Mouse (Mus musculus) c-Kit-positive CD71-positive TER-119-positive erythroid progenitor cells, embryonic 14.5 days (primary cell): Measurements from ENCODE around the gene Tmem186.
A peak's percentile ranks its signal among the peaks of the same experiment; 100 is the strongest.

Experiments
- DNase-seq: peaks from one replicate; pipeline ENCODE4 v3.0.0-alpha.2; 2013; ENCODE audit warnings: low spot score

The Tmem186 gene

DNA sequence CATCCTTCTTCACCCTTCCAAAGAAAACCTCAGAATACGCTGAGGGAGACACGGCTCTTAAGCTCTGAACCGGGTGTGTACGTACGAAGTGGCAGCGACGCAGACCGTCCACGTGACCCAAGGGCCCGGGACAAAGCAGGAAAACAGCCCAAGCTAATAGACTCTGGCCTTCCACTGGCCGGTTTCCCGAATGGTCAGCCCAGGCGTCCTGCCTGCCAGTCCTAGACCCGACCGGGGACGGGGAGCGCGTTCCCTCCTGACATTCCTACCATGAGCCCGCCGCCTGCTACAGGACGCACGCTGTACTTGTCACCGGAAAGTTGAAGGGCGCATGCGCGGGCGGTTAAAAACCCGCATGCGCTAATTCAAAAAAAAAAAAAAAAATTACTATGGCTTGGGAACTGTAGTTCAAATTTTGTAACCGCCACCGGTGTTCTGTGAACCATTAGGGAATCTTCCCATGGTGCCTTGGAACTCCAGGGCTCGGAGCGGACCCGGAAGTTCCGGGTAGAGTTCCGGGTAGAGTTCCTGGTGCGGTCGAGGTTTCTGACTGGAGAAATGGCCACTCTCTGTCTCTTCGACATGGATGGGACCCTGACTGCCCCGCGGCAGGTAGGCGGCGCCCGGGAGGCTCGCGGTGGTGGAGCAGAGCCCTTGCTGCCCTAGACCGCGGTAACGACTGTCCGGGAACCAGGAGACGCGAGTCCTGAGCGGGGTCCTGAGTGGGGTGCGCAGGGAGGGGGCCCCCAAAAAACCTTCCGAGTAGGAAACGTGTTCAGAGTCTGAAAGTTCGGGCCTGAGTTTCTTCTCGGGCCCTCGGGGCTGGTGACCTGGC, at the start of gene Tmem186, which contains the start of gene Pmm2:
Gene Tmem186 (minus strand): TSS at position 496 of the 835 bp plus-strand sequence.
Gene Pmm2 (plus strand): TSS at position 458 of the 835 bp plus-strand sequence.
- DNase-seq: peak; percentile 85

DNA sequence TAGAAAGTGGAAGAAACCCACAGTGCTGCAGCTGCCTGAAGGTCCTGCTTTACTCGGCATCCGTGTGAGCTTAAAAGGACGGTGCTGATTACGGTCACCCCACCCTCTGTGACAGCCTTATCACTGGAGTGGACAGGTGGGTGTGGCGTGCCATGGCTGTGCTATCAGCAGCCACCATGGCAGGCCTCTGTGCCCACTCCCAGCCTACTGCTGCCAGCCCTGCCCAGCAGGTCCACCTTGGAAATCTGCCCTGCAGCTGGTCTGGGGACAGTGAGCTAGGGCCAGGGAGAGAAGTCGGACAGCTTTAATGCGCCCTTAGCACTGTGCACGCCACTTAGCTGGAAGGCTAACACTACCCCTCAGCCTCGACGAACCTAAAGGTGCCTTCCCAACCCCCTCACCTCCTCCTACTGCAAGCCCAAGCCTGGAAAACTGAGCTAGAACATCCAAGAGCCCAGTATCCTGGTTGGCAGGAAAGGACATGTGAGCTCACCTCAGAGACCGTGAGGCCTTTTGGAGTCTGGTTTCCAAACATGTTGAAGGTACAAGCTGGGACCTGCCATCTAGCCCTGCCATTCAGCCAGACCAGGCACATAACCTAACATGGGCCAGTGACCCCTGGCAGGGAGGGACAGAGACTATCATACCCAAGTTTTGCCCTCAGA, 49.5 kb upstream of the Tmem186 start:
- DNase-seq: peak; percentile 90

DNA sequence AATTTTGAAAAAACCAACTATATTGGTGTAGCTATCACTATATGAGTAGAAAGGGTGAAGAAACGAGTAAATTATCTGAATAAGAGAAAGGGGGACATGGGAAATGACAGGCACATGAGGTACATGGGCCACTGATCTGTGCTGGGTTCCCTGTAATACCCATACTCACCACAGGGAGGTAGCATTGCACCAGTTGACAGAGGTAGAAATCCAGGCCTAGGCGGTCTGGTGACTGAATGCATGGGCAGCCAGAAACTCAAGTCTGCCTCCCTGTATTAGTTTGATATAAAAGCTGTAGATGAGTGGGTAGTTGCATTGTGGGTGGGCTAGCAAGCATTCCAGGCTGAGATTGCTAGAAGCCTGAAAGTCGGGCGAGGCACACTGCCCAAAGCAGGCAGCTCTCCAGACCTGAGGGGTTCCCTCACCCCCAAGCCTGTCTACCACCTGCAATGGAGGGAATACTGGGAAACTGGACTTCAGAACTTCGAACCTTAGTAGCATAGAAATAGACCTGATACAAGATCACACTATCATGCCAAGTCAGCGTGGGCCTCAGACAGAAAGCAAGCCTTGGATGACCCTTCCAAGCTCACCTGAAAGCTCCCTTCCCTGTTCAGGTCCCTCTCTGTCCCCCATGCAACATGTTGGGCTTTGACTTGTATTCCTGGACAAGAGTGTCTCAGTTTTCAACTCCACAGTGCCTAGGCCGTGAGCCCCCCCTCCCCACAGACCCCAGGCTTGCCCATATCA, 48.8 kb upstream of the Tmem186 start:
- peak; percentile 92 for DNase-seq

DNA sequence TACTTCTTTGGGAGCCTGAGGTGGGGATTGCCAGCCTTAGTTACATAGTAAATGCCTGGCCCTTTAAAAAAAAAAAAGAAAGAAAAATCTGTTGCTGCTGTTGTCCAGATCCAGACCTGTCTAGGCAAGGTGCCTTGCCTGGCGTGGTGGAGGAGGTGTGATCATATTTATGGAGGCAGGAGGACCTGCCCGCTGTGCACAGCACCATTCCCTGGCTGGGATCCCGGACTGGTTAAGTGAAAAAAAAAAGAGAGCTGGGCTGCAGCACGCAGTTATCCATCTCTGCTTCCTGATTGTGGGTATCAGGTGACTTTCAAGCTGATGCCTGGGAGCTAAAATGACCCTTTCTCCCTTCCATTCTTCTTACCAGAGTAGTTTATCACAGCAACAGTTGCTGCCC, 47.6 kb upstream of the Tmem186 start:
- no peak for DNase-seq

DNA sequence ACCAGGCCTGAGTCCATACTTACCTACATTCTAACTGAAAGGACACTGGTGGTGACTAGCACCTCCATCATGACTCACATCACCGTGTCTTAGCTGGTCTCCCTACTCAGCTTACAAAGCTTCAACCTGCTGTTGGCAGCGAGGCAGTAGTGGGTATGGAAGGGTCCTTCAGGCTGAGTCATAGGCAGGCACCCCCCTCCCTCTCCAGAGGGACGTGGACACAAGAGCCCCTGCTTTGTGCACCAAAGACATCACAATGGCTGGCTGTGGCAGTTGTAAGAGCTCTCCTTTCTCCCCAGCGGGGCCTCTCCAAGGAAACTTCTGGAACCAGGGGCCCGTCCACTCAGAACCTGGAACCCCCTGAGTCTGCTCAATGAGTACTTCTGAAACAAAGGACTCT, 43.0 kb upstream of the Tmem186 start, which contains the start of gene Gm5767:
Gene Gm5767 (plus strand): TSS at position 301 of the 400 bp plus-strand sequence.
- DNase-seq: no peak

DNA sequence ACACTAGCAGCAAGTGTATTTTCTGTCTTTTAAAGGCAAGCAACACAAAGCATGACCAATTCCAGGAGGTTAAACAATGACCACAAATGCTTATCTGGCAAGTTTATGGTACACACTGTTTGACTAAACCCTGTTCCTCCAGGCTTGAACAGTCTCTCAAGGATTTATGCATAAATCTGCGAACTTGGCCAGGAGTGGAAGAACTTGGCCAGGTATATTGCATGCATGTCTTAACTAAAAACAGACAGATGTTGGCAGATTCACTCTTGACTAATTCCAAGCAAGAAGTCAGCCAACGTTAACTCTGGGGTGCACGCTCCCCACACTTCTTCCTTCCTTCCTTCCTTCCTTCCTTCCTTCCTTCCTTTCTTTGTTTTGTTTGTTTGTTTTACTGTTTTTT, 42.3 kb upstream of the Tmem186 start:
- DNase-seq: no peak

DNA sequence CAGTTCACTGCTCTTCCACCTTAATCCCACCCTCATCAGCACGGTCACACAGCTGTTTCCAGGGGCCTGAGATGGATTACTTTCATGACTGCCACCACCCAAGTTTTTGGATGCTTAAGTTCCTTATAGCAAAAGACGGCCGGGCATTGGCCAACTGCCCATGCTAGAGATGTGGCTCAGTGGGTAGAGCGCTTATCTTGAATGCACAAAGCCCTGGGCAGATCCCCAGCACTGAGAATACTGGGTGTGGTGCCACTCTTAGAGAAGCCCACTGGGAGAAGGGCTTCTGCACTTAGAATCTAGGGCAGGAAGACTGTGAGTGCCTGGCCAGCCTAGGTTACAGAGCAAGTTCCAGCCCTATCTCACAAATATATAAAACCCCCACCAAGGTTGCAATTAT, 41.2 kb upstream of the Tmem186 start:
- DNase-seq: peak; percentile 58

DNA sequence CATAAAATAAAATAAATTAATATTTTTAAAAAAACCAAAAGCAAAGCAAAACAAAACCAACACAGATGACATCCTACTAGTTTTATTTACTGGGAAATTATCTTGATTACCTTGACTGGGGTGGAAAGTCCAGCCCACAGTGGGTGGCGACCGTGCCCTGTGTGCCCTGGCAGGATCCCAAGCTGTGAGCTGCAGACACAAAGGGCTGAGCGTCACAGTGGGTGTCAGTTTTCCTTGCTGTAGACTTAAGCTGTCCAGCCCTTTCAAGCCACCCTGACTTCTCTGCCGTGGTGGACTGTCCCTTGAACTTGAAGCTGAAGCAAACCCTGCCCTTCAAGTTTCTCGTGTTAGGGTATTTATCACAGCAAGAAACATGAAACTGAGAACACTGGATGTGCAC, 40.5 kb upstream of the Tmem186 start:
- peak; percentile 51 for DNase-seq

DNA sequence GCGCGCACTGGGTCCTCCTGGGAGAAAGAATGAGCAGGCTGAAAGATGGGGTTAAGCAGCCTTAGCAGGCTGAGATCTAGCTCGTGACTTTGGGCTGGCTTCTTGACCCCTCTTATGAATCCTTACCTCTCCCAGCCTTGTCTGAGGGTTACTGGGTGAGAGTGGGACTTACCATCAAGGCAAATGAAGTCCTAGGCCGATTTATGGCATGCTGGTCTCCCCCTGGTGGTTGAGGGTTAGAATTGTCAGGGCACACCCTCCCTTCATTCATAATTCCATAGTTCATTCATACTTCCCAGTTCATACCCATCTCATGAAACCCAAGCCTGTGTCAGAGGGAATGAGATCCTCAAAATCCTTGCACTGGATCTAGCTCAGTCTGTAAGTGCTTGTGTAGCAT, 39.3 kb upstream of the Tmem186 start:
- peak; percentile 80 for DNase-seq

DNA sequence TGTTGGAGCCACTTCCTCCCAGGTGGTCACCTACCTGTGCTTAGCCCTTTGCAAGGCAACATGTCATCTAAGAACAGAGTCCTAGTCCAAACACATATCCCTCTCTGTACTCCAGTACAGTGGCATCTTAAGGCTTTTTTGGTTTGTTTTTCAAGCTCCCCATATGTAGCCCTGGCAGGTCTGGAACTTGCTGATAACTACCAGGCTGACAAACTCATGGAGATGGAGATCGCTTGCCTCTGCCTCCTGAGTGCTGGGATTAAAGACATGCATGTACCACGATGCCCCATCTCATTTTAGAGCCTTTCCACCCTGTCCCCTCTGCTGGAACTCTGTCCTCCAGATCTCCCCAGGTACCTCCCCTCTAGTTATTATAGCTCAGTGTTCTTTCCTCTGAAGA, 38.7 kb upstream of the Tmem186 start:
- peak; percentile 80 for DNase-seq

DNA sequence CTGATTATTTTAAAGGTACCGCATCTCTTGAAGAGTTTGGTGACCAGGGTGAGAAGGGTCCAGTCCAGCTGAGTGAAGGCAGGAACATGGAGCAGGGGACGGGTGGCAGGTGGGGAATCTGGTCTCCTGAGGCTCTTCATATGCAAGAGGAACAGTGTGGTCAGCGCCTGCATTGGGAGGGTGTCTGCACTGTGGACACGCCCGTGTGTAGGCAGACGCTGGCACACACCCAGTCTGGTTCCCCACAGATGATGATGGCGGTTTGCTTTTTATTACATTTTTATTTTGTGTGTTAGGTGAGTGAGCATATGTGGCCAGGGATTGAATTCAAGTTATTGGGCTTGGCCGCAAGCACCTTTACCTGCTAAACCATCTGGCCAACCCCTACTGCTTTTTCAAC, 38.0 kb upstream of the Tmem186 start:
- peak; percentile 65 for DNase-seq

DNA sequence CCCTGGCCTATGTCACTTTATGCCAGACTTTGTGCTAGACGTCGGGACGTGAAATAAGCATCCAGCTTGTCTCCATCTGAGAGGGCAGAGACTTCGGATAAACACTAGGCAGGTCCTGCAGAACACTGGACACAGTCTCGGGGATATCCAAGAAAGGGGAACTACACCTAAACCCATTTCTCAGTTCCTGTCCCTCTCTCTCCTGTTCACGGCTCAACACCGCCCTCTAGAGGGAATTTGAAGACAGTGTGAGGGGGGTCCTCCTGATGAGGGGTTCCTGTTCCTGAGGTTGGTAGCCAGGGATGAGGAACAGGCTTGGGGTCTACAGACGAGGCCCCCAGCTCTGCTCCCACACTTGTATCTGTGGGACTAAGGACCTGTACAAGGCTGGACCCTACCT, 36.7 kb upstream of the Tmem186 start:
- peak; percentile 77 for DNase-seq

DNA sequence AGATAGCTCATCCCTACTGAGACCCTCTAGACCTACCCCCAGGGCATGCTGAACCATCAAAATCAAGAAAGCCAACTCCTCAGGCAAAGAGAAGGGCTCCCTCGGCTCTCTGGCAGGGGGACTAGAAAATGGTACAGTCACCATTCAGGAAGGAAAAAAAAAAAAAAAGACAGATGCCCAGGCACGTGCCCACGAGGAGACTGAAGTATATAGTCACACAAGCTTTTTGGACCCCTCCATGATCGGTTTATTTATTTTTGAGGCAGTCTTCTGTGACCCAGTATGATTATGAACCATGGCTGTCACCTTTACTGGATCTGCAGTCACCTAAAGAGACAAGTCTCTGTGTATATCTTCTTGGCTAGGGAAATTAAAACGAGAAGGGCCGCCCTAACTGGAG, 35.8 kb upstream of the Tmem186 start:
- no peak for DNase-seq

DNA sequence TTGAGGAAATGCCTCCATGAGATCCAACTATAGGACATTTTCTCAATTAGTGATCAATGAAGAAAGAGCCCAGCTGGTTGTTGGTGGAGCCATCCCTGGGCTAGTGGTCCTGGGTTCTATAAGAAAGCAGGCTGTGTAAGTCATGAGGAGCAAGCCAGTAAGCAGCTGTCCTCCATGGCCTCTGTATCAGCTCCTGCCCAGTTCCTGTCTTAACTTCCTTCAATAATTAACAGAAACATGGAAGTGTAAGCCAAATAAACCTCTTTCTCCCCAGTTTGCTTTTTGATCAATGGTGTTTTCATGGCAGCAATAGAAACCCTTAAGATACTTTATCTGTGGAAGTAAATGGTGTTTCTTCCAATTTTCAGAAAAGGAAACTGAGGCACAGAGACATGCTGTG, 35.3 kb upstream of the Tmem186 start:
- no peak for DNase-seq

DNA sequence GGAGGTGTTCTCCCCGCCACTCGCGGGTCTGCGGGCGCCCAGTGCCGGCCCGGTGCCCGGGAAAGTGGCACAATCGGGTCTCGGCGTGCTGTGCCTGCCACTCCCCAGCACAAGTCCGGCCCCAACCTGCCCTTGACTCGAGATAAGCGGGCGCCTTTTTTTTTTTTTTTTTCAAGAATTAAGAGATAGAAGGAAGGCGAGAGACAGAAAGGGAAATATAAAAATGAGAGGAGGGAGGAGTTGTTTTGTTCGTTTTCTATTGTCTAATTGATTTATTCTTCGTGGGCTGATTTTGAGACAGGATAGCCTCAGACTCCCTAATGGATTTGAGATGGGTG, 34.8 kb upstream of the Tmem186 start:
- no peak for DNase-seq

DNA sequence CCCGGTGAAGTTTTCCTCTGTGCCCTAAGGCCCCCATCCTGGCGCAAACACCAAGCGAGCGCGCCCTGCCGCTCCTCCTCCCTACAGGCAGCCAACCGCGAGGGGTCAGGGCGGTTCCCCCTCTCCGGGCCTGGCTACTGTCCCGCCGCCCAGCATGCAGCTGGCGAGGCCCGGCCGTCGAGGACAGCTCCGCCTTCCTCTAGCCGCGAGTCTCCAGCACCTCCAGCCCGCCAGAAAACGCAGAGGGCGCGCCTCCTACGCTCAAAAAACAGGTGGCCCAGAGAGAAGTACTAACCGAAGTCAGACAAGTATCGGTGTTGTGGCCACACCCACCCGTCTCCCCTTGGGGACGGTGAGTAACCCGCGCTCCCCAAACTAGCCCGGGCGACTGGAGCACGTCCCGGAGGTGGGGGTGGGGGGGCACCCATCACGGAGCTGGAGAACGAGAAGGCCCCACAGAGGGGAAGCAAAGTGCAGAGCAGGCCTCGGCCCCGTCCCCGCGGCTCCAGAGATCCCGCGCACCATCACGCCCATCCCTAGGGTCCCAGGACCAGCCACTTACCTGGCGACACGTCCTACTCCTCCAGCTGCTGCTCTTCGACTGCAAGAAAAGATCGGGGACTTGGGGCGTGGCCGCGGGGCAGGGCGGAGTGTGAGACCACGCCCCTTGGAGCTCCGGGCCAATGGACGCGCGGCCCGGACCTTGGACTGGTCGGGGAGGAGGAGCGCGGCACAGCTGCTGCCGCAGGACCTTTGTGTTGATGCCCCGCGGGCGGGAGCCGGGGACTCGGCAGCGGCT, 34.2 kb upstream of the Tmem186 start, which contains the start of gene Carhsp1:
Gene Carhsp1 (minus strand): TSS at position 605 of the 799 bp plus-strand sequence.
- DNase-seq: peak; percentile 95

DNA sequence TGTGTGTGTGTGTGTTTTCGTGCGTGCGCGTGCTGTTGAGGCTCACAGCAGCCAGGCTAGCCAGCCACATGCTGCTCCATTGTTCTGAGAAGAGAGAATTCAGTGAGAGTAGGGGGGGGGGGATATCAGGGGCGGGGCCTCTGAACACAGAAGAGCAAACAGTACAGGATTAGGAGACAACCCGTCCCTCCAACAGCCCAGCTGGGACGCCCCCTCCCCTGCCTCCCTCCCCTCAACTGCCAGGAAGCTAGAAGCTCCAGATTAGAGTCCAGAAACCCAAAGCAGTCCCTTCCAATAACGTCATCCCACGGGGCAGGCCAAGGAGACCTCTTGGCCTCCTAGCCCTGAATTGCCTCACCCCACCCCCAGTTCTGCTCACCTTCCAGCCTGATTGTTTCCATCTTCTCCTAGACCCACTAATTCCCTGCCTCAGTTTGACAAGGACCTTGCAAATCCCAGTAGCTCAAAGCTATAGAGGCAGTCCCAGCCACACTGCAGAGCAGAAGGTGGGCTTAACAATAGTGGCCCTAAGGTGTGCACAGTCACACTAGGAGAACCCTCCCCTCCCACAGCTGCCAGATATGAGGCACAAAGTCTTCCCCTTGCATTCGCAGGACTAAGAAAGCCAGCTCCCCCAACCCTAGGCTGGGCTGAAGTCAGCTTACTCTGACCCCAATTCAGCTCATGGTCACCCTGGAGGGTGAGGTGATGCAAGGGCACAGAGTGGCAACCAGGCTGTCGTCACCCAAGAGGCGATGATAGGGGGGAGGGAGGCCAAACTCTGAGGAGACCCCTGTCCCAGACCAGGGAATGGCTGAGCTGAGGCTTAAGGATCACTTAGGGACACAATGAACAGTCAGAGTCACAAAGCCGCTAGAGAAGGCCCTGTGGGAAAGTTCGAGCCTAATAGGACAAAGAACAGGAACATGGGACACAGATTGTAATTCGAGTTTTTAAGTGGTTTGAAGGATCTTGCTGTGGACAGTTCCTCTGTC, 32.8 kb upstream of the Tmem186 start:
- DNase-seq: no peak

DNA sequence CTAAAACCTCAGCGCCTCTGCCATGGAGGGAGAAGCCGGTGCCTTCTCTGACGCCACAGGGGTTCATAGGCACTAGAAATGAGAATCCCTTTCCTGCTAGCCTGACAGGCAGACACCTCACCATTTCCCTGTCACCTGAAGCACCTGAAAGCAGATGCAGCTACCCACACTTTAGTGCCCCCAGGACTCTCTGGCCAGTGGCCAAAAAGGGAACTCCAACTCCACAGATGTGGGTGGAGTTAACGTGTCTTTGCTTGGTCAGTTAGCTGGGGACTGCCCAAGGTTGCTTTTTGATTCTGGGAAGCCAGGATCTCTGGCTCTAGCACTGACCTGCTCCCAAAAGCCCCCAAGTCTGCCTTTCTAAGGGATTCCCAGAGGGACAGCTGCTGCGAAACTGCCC, 31.9 kb upstream of the Tmem186 start:
- no peak for DNase-seq

DNA sequence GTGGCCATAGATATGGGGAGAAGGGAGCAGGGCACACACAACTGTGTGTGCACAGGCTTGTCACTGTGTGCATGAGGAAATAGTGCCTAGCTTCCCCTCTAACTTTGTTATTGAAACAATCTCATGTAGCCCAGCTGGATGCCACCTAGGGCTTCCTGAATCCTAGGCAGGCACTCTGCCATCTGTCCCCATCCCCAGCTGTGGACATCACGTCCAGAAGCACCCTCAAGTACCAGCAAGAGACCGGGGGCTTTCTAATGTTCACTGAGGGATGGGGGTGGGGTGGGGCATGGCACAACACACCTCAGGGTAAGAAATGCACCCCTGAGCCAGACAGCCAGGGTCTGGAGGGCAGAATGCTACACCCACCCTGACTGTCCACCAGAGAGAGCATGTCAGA, 30.9 kb upstream of the Tmem186 start:
- DNase-seq: no peak

DNA sequence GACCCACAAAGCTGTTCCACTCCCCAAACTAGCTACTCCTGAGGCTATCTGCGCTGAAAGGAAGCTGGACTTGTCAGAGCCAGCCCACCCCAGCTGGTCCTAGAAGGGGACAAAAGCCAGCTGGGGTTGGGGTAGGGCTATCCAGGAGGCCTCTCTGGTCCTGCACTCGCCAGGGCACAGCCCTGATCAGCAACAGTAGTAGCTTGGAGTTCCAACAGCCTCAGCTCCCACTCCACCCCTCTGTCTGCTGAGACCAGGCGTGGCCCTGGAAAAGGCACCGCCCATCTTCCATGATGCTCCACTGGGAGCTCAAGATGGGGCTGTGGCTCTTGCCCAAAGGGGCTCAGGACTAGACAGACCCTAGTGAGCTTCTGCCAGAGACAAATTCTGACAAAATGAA, 30.3 kb upstream of the Tmem186 start:
- no peak for DNase-seq

DNA sequence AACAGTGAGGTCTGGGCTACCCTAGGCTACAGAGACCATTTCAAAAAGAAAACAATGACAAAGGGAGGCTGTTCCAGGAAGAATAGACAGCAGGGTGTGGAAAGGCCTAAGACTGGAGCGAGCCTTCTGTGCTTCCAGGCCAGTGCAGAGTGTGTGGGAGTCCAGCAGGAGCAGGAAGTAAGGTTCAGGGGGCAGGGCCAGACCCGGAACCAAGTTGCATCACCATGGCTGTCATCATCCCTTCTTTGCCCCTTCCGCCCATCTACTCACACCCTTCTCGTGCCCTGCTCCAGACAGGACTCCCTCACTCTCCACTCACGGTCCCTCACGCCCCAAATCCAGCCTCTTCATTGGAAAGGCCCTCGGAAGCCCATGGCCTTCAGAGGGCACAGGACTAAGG, 29.7 kb upstream of the Tmem186 start:
- no peak for DNase-seq
